Mouse (Mus musculus) midbrain, embryonic 12.5 days (tissue): ENCODE data around the gene Tmem223. TPM values are rescaled to one million over a fixed set of nuclear protein-coding genes. Genes with fewer than 3 reads are reported as not detected.
A peak's percentile ranks its signal among the peaks of the same experiment; 100 is the strongest.

ENCODE experiments used
- ATAC-seq: fragments of 200-750 bp; cut with Nextera tagmentation; 2 replicates; pipeline ENCODE4 v1.8.0; 2017; ENCODE audit warnings: low read depth, moderate TSS enrichment, moderate library complexity; ENCODE audit not compliant: low FRiP score
- H3K27ac ChIP-seq: fragments of 300-500 bp; sonication (generic); replicated peaks from 2 replicates; pipeline ENCODE4 v1.5.1; 2016; ENCODE audit warnings: mild to moderate bottlenecking
- H3K27me3 ChIP-seq: fragments of 300-500 bp; sonication (generic); 2 replicates; pipeline ENCODE4 v1.6.1; 2016; ENCODE audit warnings: mild to moderate bottlenecking
- H3K36me3 ChIP-seq: fragments of 300-500 bp; sonication (generic); 2 replicates; pipeline ENCODE4 v1.6.1; 2016
- H3K4me1 ChIP-seq: fragments of 300-500 bp; sonication (generic); 2 replicates; pipeline ENCODE4 v1.6.1; 2016
- H3K4me2 ChIP-seq: fragments of 300-500 bp; sonication (generic); replicated peaks from 2 replicates; pipeline ENCODE4 v1.6.1; 2016; ENCODE audit warnings: mild to moderate bottlenecking, moderate library complexity
- H3K4me3 ChIP-seq: fragments of 300-500 bp; sonication (generic); 2 replicates; pipeline ENCODE4 v1.5.1; 2016; ENCODE audit warnings: mild to moderate bottlenecking
- H3K9ac ChIP-seq: fragments of 300-500 bp; sonication (generic); replicated peaks from 2 replicates; pipeline ENCODE4 v1.6.1; 2016; ENCODE audit warnings: mild to moderate bottlenecking, moderate library complexity
- H3K9me3 ChIP-seq: fragments of 300-500 bp; sonication (generic); 2 replicates; pipeline ENCODE4 v1.6.1; 2016; ENCODE audit warnings: mild to moderate bottlenecking
- WGBS: fragments of 180-500 bp; shearing (Covaris S2); methylation state at CpG from one replicate; pipeline ENCODE4 v1.1.7; 2016; 5-methylcytosine and 5-hydroxymethylcytosine counted together
- microRNA-seq: library from miRNA; unstranded; fragments of <30 nt; microRNA quantifications from one replicate; pipeline ENCODE4, GENCODE M21; 2017
- polyA plus RNA-seq: library from polyadenylated mRNA; unstranded; fragments of >200 nt; fragmentation: Nextera tagmentation; extraction: Ambion mirVana; gene quantifications from 2 replicates; pipeline ENCODE4 v1.2.1, GENCODE M21; 2016

Gene Tmem223
- polyA plus RNA-seq, 1 experiment from 2014 or later = 211 TPM

- Histone ChIP-seq H3K4me1 (peaks cover 42% of the 10 kb centered on the region), H3K9ac (peak overlapping the region; percentile 47), H3K36me3 (peaks cover 44% of the 10 kb centered on the region), H3K4me2 (peak overlapping the region; percentile 94), H3K4me3 (peak overlapping the region; percentile 19), H3K27me3 (no peaks in the 10 kb centered on the region), H3K27ac (no peak overlapping the region), H3K9me3 (no peaks in the 10 kb centered on the region)
- 37% methylated on average over 3 of the region's 3 CpGs for WGBS
- no peak for ATAC-seq
These were observed 46.2 kb downstream of the Tmem223 start for GRCm38 (mm10) chr19:8817001-8817400.

GRCm38 (mm10) chr19:8818301-8818798 is 47.6 kb downstream of the Tmem223 start:
- H3K4me1 ChIP-seq = peaks cover 55% of the 10 kb centered on the region
- peak overlapping the region; percentile 94 for H3K4me2 ChIP-seq
- H3K9ac ChIP-seq = peak overlapping the region; percentile 86
- peaks cover 37% of the 10 kb centered on the region for H3K36me3 ChIP-seq
- peak overlapping the region; percentile 99 for H3K27ac ChIP-seq
- H3K4me3 ChIP-seq = peak overlapping the region; percentile 100
- H3K27me3 ChIP-seq = no peaks in the 10 kb centered on the region
- 32% methylated on average over 14 of the region's 14 CpGs for WGBS
- no peak for ATAC-seq
- no peaks in the 10 kb centered on the region for H3K9me3 ChIP-seq

- H3K36me3 ChIP-seq = peaks cover 37% of the 10 kb centered on the region
- H3K4me3 ChIP-seq = peak within 1 kb of the TSS; percentile 100
- under 1% methylated on average over 33 of the region's 33 CpGs for WGBS
- ATAC-seq = peak; percentile 93
- peaks cover 57% of the 10 kb centered on the region for H3K4me1 ChIP-seq
- H3K9me3 ChIP-seq = no peaks in the 10 kb centered on the region
- H3K27ac ChIP-seq = peak within 1 kb of the TSS; percentile 99
- H3K4me2 ChIP-seq = peak within 1 kb of the TSS; percentile 94
- H3K9ac ChIP-seq = peak within 1 kb of the TSS; percentile 99
- H3K27me3 ChIP-seq = no peaks in the 10 kb centered on the region
These were observed 48.2 kb downstream of the Tmem223 start, which contains the start of gene Ttc9c for GRCm38 (mm10) chr19:8818801-8819595. Ttc9c (minus strand) TSS chr19:8819333.

- peak; percentile 97 for ATAC-seq
- Histone ChIP-seq H3K9me3 (no peaks in the 10 kb centered on the region), H3K4me3 (peak within 1 kb of the TSS; percentile 100), H3K36me3 (peaks cover 38% of the 10 kb centered on the region), H3K27ac (peak within 1 kb of the TSS; percentile 99), H3K27me3 (no peaks in the 10 kb centered on the region), H3K4me2 (peak within 1 kb of the TSS; percentile 94), H3K9ac (peak within 1 kb of the TSS; percentile 99), H3K4me1 (peaks cover 55% of the 10 kb centered on the region)
- under 1% methylated on average over 81 of the region's 83 CpGs for WGBS
These were observed 49.0 kb downstream of the Tmem223 start, which contains the start of gene Hnrnpul2 for GRCm38 (mm10) chr19:8819596-8820423. Hnrnpul2 (plus strand) TSS chr19:8820010.

- H3K9me3 ChIP-seq = no peaks in the 10 kb centered on the region
- H3K4me1 ChIP-seq = peaks cover 50% of the 10 kb centered on the region
- peak overlapping the region; percentile 99 for H3K9ac ChIP-seq
- H3K27me3 ChIP-seq = no peaks in the 10 kb centered on the region
- H3K4me3 ChIP-seq = peak overlapping the region; percentile 100
- peaks cover 38% of the 10 kb centered on the region for H3K36me3 ChIP-seq
- under 1% methylated on average over 42 of the region's 48 CpGs for WGBS
- peak overlapping the region; percentile 99 for H3K27ac ChIP-seq
- peak; percentile 10 for ATAC-seq
- H3K4me2 ChIP-seq = peak overlapping the region; percentile 94
These were observed 49.7 kb downstream of the Tmem223 start for GRCm38 (mm10) chr19:8820424-8820956.

- Histone ChIP-seq H3K4me2 (peak overlapping the region; percentile 94), H3K4me3 (peak overlapping the region; percentile 100), H3K27me3 (no peaks in the 10 kb centered on the region), H3K9ac (peak overlapping the region; percentile 99), H3K4me1 (peaks cover 44% of the 10 kb centered on the region), H3K9me3 (no peaks in the 10 kb centered on the region), H3K27ac (peak overlapping the region; percentile 99), H3K36me3 (peaks cover 39% of the 10 kb centered on the region)
- WGBS = 3% methylated on average over 7 of the region's 7 CpGs
- ATAC-seq = no peak
These were observed 50.4 kb downstream of the Tmem223 start for GRCm38 (mm10) chr19:8821146-8821545.

Small RNAs within 50 kb of the gene (microRNA-seq; reads per million reads assigned to microRNA genes)
- gene Mir6992 = not detected

Other genes starting within 250 kb of the Tmem223 start
- 0.77 and 0.89 TPM in 2 replicates for gene Slc22a8, start 179.7 kb upstream of the Tmem223 start, polyA plus RNA-seq
- 3.6 and 4.2 TPM in 2 replicates for gene Slc22a6, start 153.0 kb upstream of the Tmem223 start, polyA plus RNA-seq
- 0.50 and 0.59 TPM in 2 replicates for gene Chrm1, start 107.2 kb upstream of the Tmem223 start, polyA plus RNA-seq
- gene Slc3a2, start 47.6 kb upstream of the Tmem223 start, polyA plus RNA-seq = 138 and 150 TPM in 2 replicates
- 78.5 and 80.7 TPM in 2 replicates for gene Wdr74, start 35.2 kb upstream of the Tmem223 start, polyA plus RNA-seq
- 3.3 and 4.5 TPM in 2 replicates for gene 1700092M07Rik, start 30.3 kb upstream of the Tmem223 start, polyA plus RNA-seq
- 121 and 127 TPM in 2 replicates for gene Stx5a, start 29.6 kb upstream of the Tmem223 start, polyA plus RNA-seq
- gene Nxf1, start 13.9 kb upstream of the Tmem223 start, polyA plus RNA-seq = 210 and 224 TPM in 2 replicates
- gene Tmem179b, start 3.5 kb downstream of the Tmem223 start, polyA plus RNA-seq = 40.4 TPM in 2 replicates
- 34.5 and 35.5 TPM in 2 replicates for gene Taf6l, start 15.4 kb downstream of the Tmem223 start, polyA plus RNA-seq
- gene Polr2g, start 27.6 kb downstream of the Tmem223 start, polyA plus RNA-seq = 154 and 160 TPM in 2 replicates
- 8.3 and 8.8 TPM in 2 replicates for gene Zbtb3, start 31.6 kb downstream of the Tmem223 start, polyA plus RNA-seq
- 65.7 and 69.9 TPM in 2 replicates for gene Ttc9c, start 48.3 kb downstream of the Tmem223 start, polyA plus RNA-seq
- gene Hnrnpul2, start 49.0 kb downstream of the Tmem223 start, polyA plus RNA-seq = 6.0 and 6.4 TPM in 2 replicates
- not detected in 2 replicates for gene AC129217.1, start 58.8 kb downstream of the Tmem223 start, polyA plus RNA-seq
- 68.0 and 68.7 TPM in 2 replicates for gene Bscl2, start 66.5 kb downstream of the Tmem223 start, polyA plus RNA-seq
- gene Gng3, start 68.2 kb downstream of the Tmem223 start, polyA plus RNA-seq = 174 and 180 TPM in 2 replicates
- 0.55 and 0.62 TPM in 2 replicates for gene Lrrn4cl, start 79.8 kb downstream of the Tmem223 start, polyA plus RNA-seq
- gene Ubxn1, start 100.5 kb downstream of the Tmem223 start, polyA plus RNA-seq = 172 and 175 TPM in 2 replicates
- gene Uqcc3, start 109.9 kb downstream of the Tmem223 start, polyA plus RNA-seq = 59.6 and 63.5 TPM in 2 replicates
- 92.7 and 97.2 TPM in 2 replicates for gene Lbhd1, start 112.7 kb downstream of the Tmem223 start, polyA plus RNA-seq
- not detected in 2 replicates for gene Gm49403, start 112.9 kb downstream of the Tmem223 start, polyA plus RNA-seq
- gene 1810009A15Rik, start 117.9 kb downstream of the Tmem223 start, polyA plus RNA-seq = 81.0 and 87.1 TPM in 2 replicates
- not detected in 2 replicates for gene Gm49416, start 117.9 kb downstream of the Tmem223 start, polyA plus RNA-seq
- gene Ints5, start 122.0 kb downstream of the Tmem223 start, polyA plus RNA-seq = 46.2 and 46.6 TPM in 2 replicates
- gene Ganab, start 127.1 kb downstream of the Tmem223 start, polyA plus RNA-seq = 111 and 115 TPM in 2 replicates
- 71.9 and 72.5 TPM in 2 replicates for gene B3gat3, start 149.4 kb downstream of the Tmem223 start, polyA plus RNA-seq
- 2.1 and 2.2 TPM in 2 replicates for gene Rom1, start 158.4 kb downstream of the Tmem223 start, polyA plus RNA-seq
- gene Eml3, start 158.6 kb downstream of the Tmem223 start, polyA plus RNA-seq = 14.9 and 15.8 TPM in 2 replicates
- 189 and 192 TPM in 2 replicates for gene Mta2, start 170.9 kb downstream of the Tmem223 start, polyA plus RNA-seq
- gene Tut1, start 182.9 kb downstream of the Tmem223 start, polyA plus RNA-seq = 34.0 and 34.2 TPM in 2 replicates
- gene Eef1g, start 196.0 kb downstream of the Tmem223 start, polyA plus RNA-seq = 338 and 351 TPM in 2 replicates
- gene Ahnak, start 218.3 kb downstream of the Tmem223 start, polyA plus RNA-seq = 7.6 and 12.2 TPM in 2 replicates